Mouse (Mus musculus) T-cell, adult 2 months (primary cell): ENCODE data around the gene Fdx1.
A peak's percentile ranks its signal among the peaks of the same experiment; 100 is the strongest.

Experiments
- DNase-seq: peaks from one replicate; pipeline ENCODE4 v3.0.0; 2022; ENCODE audit warnings: low spot score

Gene Fdx1

DNA sequence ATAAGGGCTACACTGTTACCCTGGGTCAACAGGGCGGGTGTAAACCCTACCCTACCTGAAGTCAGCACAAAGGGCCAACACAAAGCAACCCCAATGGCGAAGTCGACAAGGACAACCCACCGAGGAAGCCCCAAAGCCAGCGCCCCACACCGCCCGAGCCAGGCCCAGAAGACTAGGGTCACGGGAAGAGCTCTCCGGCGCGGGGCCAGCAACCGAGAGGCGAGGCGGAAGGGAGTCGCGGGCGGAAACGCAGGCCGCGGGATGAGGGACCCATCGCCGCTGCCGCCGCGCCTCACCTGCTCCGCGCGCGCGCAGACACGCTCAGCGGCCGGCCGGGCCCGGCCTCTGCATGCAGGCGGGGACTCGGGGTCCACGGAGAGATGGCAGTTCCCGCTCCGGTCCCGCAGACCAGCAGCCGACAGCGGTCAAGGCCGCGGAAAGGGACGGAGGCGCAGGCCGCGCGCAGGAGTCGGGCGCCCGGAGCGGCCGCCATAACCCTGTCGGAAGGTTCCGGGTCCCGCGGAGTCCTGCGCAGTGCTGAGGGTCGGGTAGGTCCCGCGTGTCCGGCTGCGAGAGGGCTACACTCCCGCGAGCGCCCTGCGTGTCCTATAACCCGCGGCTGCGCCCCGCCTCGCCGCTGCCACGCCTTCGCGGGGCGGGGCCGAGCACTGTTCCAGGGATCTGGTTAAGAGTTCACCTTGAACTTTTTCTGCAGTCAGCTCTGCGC, at the start of gene Fdx1:
Fdx1 (minus strand) TSS at position 582 of the 727 bp plus-strand sequence.
- DNase-seq = peak; percentile 57

DNA sequence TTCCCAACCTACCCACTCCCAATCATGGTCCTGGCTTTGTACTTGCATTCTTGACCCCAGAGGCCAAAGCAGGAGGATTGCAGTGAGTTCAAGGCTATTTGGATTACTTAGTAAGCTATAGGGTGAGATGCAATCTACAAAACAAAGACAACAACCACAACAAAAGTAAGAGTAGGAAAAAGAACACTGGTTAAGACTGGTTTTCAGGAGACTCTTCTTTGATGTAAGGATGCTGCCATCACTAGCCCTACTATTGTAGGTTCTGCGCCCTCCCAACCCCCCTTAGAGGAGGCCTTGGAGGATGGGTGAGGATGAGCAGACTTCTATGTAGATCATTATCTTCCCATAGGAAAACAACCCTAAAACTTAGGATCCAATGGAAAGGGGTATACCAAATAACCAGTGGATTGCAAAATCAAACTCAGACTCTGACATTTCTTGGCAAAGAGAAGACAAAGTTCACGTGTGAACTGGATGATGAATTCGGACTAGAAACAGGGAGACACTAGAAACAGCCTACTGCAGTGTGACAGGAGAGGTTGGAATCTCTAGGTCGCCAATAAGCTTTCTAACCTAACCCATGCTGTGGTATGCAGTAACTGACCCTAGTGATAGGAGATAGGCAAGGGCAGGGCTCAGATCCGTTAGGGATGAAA, 49.6 kb upstream of the Fdx1 start:
- DNase-seq = no peak

DNA sequence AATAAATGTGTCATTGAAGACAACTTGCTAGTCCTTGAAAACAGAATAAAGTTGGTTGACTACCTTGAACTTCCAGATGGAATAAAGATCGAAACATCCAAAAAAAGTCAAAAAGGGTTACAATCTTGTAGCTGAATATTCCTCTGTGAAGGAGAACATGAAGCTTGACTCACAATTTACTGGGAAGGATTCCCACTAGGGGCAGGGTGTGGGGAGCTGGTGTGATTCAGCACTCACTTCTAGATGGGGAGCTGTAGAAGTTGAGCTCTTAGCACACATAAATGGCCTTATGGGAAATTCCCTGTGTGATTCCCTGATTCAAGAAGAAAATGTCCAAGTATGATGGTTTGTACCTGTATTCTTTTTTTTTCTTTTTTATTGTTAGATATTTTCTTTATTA, 49.0 kb upstream of the Fdx1 start:
- DNase-seq = no peak

- DNase-seq = no peak
Measured at GRCm38 (mm10) chr9:52008511-52008910, 45.2 kb upstream of the Fdx1 start.

- DNase-seq = no peak
Measured at GRCm38 (mm10) chr9:52007341-52007740, 44.0 kb upstream of the Fdx1 start.

DNA sequence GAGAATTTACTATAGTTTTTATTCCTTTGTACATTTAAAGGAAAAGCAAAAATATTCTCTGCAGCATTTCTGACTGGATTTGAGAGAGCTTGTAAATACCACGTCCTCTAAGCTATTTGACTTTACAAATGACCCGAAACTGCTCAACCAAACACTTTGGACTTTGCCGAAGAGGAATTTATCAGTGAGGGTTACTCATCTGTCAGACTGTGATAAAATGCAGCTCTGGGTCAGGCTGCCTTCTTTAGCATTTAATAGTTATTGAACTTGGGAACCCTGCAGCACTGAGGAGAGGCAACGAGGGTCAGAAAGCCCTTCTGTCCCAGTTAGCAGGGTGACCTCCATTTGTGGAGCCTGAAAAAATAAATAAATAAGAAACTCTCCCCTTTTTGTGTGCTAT, 40.1 kb upstream of the Fdx1 start:
- DNase-seq = no peak

- no peak for DNase-seq
Measured at GRCm38 (mm10) chr9:51995331-51996099, 32.2 kb upstream of the Fdx1 start.

GRCm38 (mm10) chr9:51994636-51995260, 31.4 kb upstream of the Fdx1 start:
- DNase-seq = no peak

DNA sequence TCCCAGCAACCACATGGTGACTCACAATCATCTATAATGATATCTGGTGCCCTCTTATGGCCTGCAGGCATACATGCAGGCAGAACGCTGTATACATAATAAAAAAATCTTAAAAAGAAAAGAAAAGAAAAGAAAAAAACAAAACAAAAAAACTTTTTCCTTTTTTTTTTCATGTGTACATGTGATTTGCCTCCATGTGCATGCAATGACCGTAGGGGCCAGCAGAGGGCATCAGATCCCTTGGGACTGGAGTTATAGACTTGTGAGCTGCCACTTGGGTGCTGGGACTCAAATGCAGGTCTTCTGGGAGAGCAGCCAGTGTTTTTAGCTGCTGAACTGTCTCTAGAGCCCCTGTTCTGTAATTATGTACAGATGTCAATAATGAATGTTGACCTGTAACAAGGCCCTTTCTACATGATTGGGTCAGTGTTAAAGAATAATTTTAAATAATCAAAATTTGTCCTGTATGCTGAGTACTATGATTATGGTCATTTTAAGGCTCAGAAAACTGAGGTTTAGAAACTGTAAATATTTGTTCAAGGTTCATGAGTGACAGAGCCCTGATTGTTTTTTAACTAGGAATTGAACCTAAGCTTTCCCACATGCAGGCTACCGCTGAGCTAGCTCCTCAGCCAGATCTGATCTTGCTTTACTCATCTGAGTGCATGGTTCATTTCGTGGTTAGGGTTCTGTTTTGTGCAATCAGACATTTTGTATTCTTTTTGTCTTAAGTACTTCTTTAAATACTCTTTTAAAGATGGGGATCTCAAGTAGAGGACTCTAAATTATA, 30.3 kb upstream of the Fdx1 start:
- DNase-seq = peak; percentile 14

- no peak for DNase-seq
Measured at GRCm38 (mm10) chr9:51991241-51991876, 28.0 kb upstream of the Fdx1 start.

GRCm38 (mm10) chr9:51990828-51991227, 27.5 kb upstream of the Fdx1 start:
- DNase-seq = no peak

GRCm38 (mm10) chr9:51985493-51986099, 22.2 kb upstream of the Fdx1 start:
- DNase-seq = no peak

DNA sequence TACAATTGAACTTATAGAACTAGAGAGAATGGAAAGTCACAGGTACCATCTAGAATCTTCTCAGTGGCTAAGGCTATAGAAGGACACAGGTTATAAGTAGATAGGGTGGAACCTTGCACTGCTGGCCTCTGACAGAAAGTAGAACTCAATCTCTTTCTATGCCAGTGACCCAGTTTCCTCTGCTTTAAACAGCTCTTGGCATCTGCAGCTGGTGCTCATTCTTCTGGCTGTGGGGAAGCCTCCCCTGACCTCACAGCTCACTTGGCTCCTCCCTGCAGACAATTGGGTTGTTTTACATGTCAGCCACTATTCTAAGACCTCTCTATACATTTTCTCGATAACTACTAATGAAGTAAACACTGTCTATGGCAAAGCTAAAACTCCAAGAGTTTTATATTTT, 17.8 kb upstream of the Fdx1 start:
- no peak for DNase-seq

- no peak for DNase-seq
Measured at GRCm38 (mm10) chr9:51979301-51979700, 15.9 kb upstream of the Fdx1 start.

DNA sequence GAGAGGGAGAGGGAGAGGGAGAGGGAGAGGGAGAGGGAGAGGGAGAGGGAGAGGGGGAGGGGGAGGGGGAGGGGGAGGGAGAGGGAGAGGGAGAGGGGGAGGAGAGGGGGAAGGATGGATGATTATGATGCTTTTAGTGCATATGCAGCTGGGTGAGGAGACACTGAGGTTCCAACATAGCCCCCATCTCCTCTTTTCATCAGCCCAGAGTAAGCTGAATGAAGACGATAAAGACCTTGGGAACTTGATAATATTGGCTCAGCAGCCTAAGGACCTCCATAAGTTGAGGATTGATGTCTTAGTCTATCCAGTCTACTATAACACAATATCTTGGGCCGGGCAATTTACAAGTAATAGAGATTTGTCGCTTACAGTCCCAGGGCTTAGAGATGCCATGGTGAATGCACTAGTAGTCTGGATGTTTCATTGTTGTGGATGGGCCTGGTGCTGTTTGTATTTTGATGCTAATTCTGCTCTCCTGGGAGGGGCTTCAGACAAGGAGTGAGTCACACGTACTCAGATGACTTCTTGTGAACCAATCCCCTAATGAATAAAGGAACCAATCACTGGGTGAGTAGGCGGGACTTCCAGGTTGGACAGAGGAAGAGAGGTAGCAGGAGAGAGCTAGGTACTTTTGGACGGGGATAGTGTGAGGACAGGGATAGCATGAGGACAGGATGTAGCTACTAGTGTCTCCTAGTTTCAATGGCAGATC, 15.3 kb upstream of the Fdx1 start:
- no peak for DNase-seq

DNA sequence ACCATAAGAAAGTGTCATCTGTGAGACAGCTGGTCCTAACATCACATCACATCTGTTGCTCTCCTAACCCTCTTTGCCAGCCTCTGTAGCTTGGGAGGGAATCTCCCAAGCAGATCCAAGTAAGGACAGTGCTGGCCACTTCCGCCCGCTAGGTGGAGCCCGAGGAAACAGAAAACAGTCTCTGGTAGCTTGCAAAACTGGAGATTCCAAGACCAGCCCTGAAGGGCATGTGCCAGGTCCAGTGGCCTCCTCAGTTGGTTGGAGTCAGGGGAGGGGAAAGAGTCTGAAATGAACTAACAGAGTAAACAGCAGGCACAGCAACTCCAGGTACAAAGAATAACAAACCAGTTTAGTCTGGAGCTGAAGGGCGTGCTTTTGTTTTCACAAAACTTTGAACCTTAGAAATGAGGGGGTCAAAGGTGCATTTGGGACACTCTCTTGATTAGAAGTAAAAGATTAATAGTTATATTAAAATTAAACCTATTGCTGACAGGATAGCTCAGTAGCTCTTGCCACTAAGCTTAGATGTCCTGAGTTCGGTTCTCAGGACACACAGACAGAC, 14.2 kb upstream of the Fdx1 start:
- peak; percentile 58 for DNase-seq

DNA sequence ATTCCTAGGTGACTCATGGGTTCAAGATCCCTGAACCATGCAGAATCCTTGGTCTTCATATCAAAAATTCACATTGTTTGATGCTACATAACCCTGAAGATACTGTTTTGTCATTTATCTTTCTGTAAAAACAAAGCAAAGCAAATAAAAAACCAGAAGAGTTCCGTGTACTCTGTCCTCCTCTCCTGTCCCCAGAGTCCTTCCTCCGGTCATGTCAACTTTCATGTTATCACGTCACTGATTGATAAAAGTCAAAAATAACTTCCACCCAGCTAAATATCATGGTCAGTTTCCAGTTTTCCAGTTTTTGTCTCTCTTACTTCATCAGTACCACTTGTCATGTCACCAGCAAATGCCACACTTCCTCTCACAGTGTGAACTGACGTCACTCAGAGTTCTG, 11.5 kb upstream of the Fdx1 start:
- no peak for DNase-seq

- no peak for DNase-seq
Measured at GRCm38 (mm10) chr9:51973846-51974245, 10.5 kb upstream of the Fdx1 start.

DNA sequence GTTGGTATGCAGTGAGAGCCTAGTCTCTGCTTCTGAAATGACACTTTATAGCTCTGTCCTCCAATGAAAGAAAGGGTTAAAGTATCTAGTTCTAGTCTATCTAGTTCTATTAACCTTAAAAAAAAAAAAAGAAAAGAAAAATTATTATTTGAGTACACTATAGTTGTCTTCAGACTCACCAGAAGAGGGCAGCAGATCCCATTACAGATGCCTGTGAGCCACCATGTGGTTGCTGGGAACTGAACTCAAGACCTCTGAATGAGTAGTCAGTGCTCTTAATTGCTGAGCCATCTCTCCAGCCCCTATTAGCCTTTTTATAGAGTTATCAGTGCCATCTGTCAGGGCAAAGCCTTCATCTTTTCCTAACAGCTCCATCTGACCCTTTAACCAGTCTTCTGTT, 3.0 kb upstream of the Fdx1 start:
- DNase-seq = peak; percentile 18

DNA sequence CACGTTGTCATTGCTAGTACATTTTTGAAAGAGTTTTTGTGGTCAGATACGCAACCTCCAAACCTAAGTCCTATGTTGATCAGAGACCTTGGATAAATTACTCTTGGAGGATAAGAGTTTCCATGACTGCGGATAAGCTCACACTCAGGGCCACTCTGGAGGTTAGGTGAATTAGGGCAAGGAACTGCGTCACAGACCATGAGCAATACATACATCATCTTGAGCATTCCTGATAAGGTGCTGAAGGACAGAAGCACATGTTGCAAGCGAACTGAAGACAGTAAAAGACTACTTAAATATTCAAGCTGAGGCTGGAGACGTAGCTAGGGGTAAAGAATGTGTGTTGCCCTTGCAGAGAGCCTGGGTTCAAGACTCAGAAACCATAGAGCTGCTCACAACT, 754 bp upstream of the Fdx1 start:
- DNase-seq = no peak
